Mouse (Mus musculus) heart, postnatal 0 days (tissue): ENCODE measurements around the gene Tspan14. TPM values are rescaled to one million over a fixed set of nuclear protein-coding genes. Genes with fewer than 3 reads are reported as not detected.

Source experiments
- ATAC-seq: fragments of 200-750 bp; cut with Nextera tagmentation; 2 replicates; pipeline ENCODE4 v1.8.0; 2017; ENCODE audit warnings: low read depth, moderate number of reproducible peaks, moderate library complexity; ENCODE audit not compliant: insufficient read depth
- DNase-seq: peaks from one replicate; pipeline ENCODE4 v3.0.0-alpha.2; 2016; ENCODE audit warnings: low spot score
- H3K27ac ChIP-seq: fragments of 300-500 bp; sonication (generic); 2 replicates; pipeline ENCODE4 v1.5.1; 2014; ENCODE audit warnings: low read depth, mild to moderate bottlenecking
- H3K27me3 ChIP-seq: fragments of 300-500 bp; sonication (generic); 2 replicates; pipeline ENCODE4 v1.6.1; 2014; ENCODE audit warnings: low read length, mixed read lengths; ENCODE audit not compliant: control insufficient read depth, insufficient read depth
- H3K36me3 ChIP-seq: fragments of 300-500 bp; sonication (generic); replicated peaks from 2 replicates; pipeline ENCODE4 v1.6.1; 2014; ENCODE audit warnings: low read length, mixed read lengths; ENCODE audit not compliant: control insufficient read depth, insufficient read depth
- H3K4me1 ChIP-seq: fragments of 300-500 bp; sonication (generic); 2 replicates; pipeline ENCODE4 v1.6.1; 2014; ENCODE audit warnings: antibody characterized with exemption; ENCODE audit not compliant: control insufficient read depth, insufficient read depth
- H3K4me2 ChIP-seq: fragments of 300-500 bp; sonication (generic); 2 replicates; pipeline ENCODE4 v1.6.1; 2014; ENCODE audit warnings: low read depth, mild to moderate bottlenecking, low read length, moderate library complexity
- H3K4me3 ChIP-seq: fragments of 300-500 bp; sonication (generic); 2 replicates; pipeline ENCODE4 v1.5.1; 2014; ENCODE audit warnings: low read depth, low read length
- H3K9ac ChIP-seq: fragments of 300-500 bp; sonication (generic); replicated peaks from 2 replicates; pipeline ENCODE4 v1.6.1; 2014; ENCODE audit warnings: low read depth, low read length, mixed read lengths
- H3K9me3 ChIP-seq: fragments of 300-500 bp; sonication (generic); replicated peaks from 2 replicates; pipeline ENCODE4 v1.6.1; 2016; ENCODE audit warnings: low read length; ENCODE audit not compliant: control insufficient read depth
- CTCF ChIP-seq: IDR thresholded peaks from 2 replicates; pipeline ENCODE4 v1.5.1; 2016; ENCODE audit warnings: antibody characterized with exemption, control low read depth, low read depth
- EP300 ChIP-seq: IDR thresholded peaks from 2 replicates; pipeline ENCODE4 v1.6.1; 2016; ENCODE audit warnings: antibody characterized with exemption, low read depth
- WGBS: fragments of 180-500 bp; shearing (Covaris S2); extraction: QIAGEN DNeasy Blood & Tissue Kit; methylation state at CpG from one replicate; pipeline ENCODE4 v1.1.7; 2014; 5-methylcytosine and 5-hydroxymethylcytosine counted together
- polyA plus RNA-seq: library from polyadenylated mRNA; unstranded; fragments of >200 nt; fragmentation: Nextera tagmentation; extraction: Ambion mirVana; gene quantifications from 2 replicates; pipeline ENCODE4 v1.2.1, GENCODE M21; 2015
- total RNA-seq: library from RNA; depleted of rRNA; stranded (reverse); fragments of >200 nt; gene quantifications from 2 replicates; pipeline ENCODE4 v1.2.3, GENCODE M21; 2014; ENCODE audit warnings: low replicate concordance

The Tspan14 gene
- total and polyA plus RNA-seq, 2 experiments from 2014 or later = 21.6 to 30.2 TPM

- no peaks in the 10 kb centered on the region for H3K36me3 ChIP-seq
- WGBS = 76% methylated on average over 6 of the region's 6 CpGs
- H3K27me3 ChIP-seq = no peaks in the 10 kb centered on the region
- ATAC-seq = peak; percentile 48; the same call in 1 of the 2 replicates
- no peak overlapping the region for H3K4me3 ChIP-seq
- H3K9me3 ChIP-seq = no peaks in the 10 kb centered on the region
- no peak overlapping the region for H3K27ac ChIP-seq
- no peaks in the 10 kb centered on the region for H3K4me1 ChIP-seq
- TF ChIP-seq EP300 (no peak), CTCF (peak; percentile 88)
- DNase-seq = peak; percentile 63
- H3K4me2 ChIP-seq = no peak overlapping the region
- no peak overlapping the region for H3K9ac ChIP-seq
Measured at GRCm38 (mm10) chr14:40975127-40975721, 8.6 kb upstream of the Tspan14 start.

- Histone ChIP-seq H3K4me1 (peaks cover 14% of the 10 kb centered on the region), H3K9me3 (no peaks in the 10 kb centered on the region), H3K27me3 (no peaks in the 10 kb centered on the region), H3K4me3 (no peak overlapping the region), H3K36me3 (no peaks in the 10 kb centered on the region), H3K9ac (no peak overlapping the region), H3K4me2 (no peak overlapping the region), H3K27ac (no peak overlapping the region; the same call in 1 of the 2 replicates)
- WGBS = 76% methylated on average over 2 of the region's 2 CpGs
- ATAC-seq (no peak), DNase-seq (no peak)
- TF ChIP-seq CTCF = no peak
- TF ChIP-seq EP300 = no peak
Measured at GRCm38 (mm10) chr14:40968051-40968450, 1.4 kb upstream of the Tspan14 start.

DNA sequence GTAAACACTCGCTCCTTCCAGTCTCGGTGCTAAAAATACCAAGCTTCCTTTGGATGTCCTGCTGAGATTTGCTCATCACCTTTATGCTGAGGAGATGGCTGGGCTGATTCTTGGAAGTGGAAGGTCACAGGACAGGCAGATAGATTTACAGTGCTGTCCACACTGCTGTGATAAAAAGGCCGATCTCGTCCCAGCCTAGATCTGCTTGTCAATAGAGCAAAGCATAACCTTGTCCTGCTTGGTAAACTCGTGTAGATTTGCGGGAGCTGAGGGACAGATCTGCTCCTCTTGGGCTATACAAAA, 942 bp upstream of the Tspan14 start:
- H3K4me3 ChIP-seq = peak overlapping the region; percentile 95
- no peak for TF ChIP-seq CTCF
- TF ChIP-seq EP300 = no peak
- peak overlapping the region; percentile 88; the same call in 1 of the 2 replicates for H3K9ac ChIP-seq
- peaks cover 14% of the 10 kb centered on the region for H3K4me1 ChIP-seq
- peak overlapping the region; percentile 89 for H3K27ac ChIP-seq
- DNase-seq = no peak
- no peak for ATAC-seq
- 4% methylated on average over 6 of the region's 6 CpGs for WGBS
- H3K36me3 ChIP-seq = no peaks in the 10 kb centered on the region
- no peaks in the 10 kb centered on the region for H3K9me3 ChIP-seq
- H3K4me2 ChIP-seq = peak overlapping the region; percentile 89
- no peaks in the 10 kb centered on the region for H3K27me3 ChIP-seq

- under 1% methylated on average over 47 of the region's 62 CpGs for WGBS
- TF ChIP-seq CTCF (no peak), EP300 (0 out of 2 replicates have a peak, but pooled peaks have one; percentile 23)
- Histone ChIP-seq H3K9ac (peak overlapping the region; percentile 88), H3K4me1 (peaks cover 14% of the 10 kb centered on the region), H3K27ac (peak overlapping the region; percentile 89), H3K9me3 (no peaks in the 10 kb centered on the region), H3K36me3 (no peaks in the 10 kb centered on the region), H3K4me3 (peak overlapping the region; percentile 95), H3K4me2 (peak overlapping the region; percentile 89), H3K27me3 (no peaks in the 10 kb centered on the region)
- ATAC-seq = peak; percentile 93
- peak; percentile 98 for DNase-seq
Measured at GRCm38 (mm10) chr14:40966862-40967597, 423 bp upstream of the Tspan14 start.

- peak overlapping the region; percentile 88 for H3K9ac ChIP-seq
- peak overlapping the region; percentile 95 for H3K4me3 ChIP-seq
- no peak for ATAC-seq
- peak; percentile 21 for DNase-seq
- H3K27me3 ChIP-seq = no peaks in the 10 kb centered on the region
- peak overlapping the region; percentile 89 for H3K27ac ChIP-seq
- H3K4me2 ChIP-seq = peak overlapping the region; percentile 89
- 0% methylated on average over 15 of the region's 15 CpGs for WGBS
- H3K9me3 ChIP-seq = no peaks in the 10 kb centered on the region
- no peak for TF ChIP-seq CTCF
- no peak for TF ChIP-seq EP300
- no peaks in the 10 kb centered on the region for H3K36me3 ChIP-seq
- peaks cover 14% of the 10 kb centered on the region for H3K4me1 ChIP-seq
Measured at GRCm38 (mm10) chr14:40965507-40966356, 875 bp downstream of the Tspan14 start.
